Mouse (Mus musculus) heart, embryonic 16.5 days (tissue): ENCODE data around the gene Crybb2. TPM values are rescaled to one million over a fixed set of nuclear protein-coding genes. Genes with fewer than 3 reads are reported as not detected.
A peak's percentile ranks its signal among the peaks of the same experiment; 100 is the strongest.
"Not testable (repeated sequence)": the region's sequence is repeated elsewhere in the genome, so short reads cannot be mapped to it uniquely, and the experiment has no call there.

Experiments used
- ATAC-seq: fragments of 200-750 bp; cut with Nextera tagmentation; replicated peaks from 2 replicates; pipeline ENCODE4 v1.8.0; 2017; ENCODE audit warnings: moderate number of reproducible peaks; ENCODE audit not compliant: insufficient read depth, low FRiP score; ENCODE audit errors: extremely low read depth
- H3K27ac ChIP-seq: fragments of 300-500 bp; sonication (generic); 2 replicates; pipeline ENCODE4 v1.5.1; 2014; ENCODE audit warnings: mild to moderate bottlenecking, low read length, control low read depth, moderate library complexity
- H3K27me3 ChIP-seq: fragments of 300-500 bp; sonication (generic); 2 replicates; pipeline ENCODE4 v1.6.1; 2014; ENCODE audit warnings: low read length, mixed read lengths; ENCODE audit not compliant: control insufficient read depth, insufficient read depth
- H3K36me3 ChIP-seq: fragments of 300-500 bp; sonication (generic); 2 replicates; pipeline ENCODE4 v1.6.1; 2014; ENCODE audit not compliant: control insufficient read depth, insufficient read depth
- H3K4me1 ChIP-seq: fragments of 300-500 bp; sonication (generic); 2 replicates; pipeline ENCODE4 v1.6.1; 2014; ENCODE audit warnings: low read length, mixed read lengths; ENCODE audit not compliant: control insufficient read depth, insufficient read depth
- H3K4me2 ChIP-seq: fragments of 300-500 bp; sonication (generic); 2 replicates; pipeline ENCODE4 v1.6.1; 2014; ENCODE audit warnings: low read depth, mild to moderate bottlenecking, control low read depth, low read length
- H3K4me3 ChIP-seq: fragments of 300-500 bp; sonication (generic); 2 replicates; pipeline ENCODE4 v1.5.1; 2014; ENCODE audit warnings: mild to moderate bottlenecking, control low read depth, low read length
- H3K9ac ChIP-seq: fragments of 300-500 bp; sonication (generic); 2 replicates; pipeline ENCODE4 v1.6.1; 2014; ENCODE audit warnings: low read length, control low read depth
- H3K9me3 ChIP-seq: fragments of 300-500 bp; sonication (generic); replicated peaks from 2 replicates; pipeline ENCODE4 v1.6.1; 2016; ENCODE audit warnings: low read length; ENCODE audit not compliant: control insufficient read depth
- WGBS: fragments of 180-500 bp; shearing (Covaris S2); extraction: QIAGEN DNeasy Blood & Tissue Kit; methylation state at CpG from one replicate; pipeline ENCODE4 v1.1.7; 2014; 5-methylcytosine and 5-hydroxymethylcytosine counted together
- polyA plus RNA-seq: library from polyadenylated mRNA; unstranded; fragments of >200 nt; fragmentation: Nextera tagmentation; extraction: Ambion mirVana; gene quantifications from 2 replicates; pipeline ENCODE4 v1.2.1, GENCODE M21; 2015

Gene Crybb2
- polyA plus RNA-seq, 1 experiment from 2014 or later, result not detected

DNA sequence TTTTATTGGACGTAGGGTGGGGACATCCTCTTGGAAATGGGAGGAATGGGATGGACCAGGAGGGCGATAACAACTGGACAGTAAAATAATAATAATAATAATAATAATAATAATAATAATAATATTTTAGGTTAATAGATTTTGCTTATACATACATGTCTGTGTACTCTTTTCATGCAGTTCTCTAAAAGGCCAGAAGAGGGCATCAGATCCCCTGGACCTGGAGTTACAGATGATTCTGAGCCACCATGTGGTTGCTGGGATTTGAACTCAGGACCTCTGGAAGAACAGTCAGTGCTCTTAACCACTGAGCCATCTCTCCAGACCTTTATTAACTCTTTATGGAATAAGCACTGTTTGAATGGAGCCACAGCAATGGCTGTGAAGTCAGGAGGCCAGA lies 39.7 kb upstream of the Crybb2 start:
- H3K4me2 ChIP-seq, ATAC-seq, H3K27ac ChIP-seq, H3K9me3 ChIP-seq, H3K36me3 ChIP-seq, H3K9ac ChIP-seq, H3K27me3 ChIP-seq, H3K4me3 ChIP-seq: not testable (repeated sequence)
- H3K4me1 ChIP-seq, result peaks cover 67% of the 10 kb centered on the region
- whole genome bisulfite sequencing, result 90% methylated on average over 2 of the region's 2 CpGs

DNA sequence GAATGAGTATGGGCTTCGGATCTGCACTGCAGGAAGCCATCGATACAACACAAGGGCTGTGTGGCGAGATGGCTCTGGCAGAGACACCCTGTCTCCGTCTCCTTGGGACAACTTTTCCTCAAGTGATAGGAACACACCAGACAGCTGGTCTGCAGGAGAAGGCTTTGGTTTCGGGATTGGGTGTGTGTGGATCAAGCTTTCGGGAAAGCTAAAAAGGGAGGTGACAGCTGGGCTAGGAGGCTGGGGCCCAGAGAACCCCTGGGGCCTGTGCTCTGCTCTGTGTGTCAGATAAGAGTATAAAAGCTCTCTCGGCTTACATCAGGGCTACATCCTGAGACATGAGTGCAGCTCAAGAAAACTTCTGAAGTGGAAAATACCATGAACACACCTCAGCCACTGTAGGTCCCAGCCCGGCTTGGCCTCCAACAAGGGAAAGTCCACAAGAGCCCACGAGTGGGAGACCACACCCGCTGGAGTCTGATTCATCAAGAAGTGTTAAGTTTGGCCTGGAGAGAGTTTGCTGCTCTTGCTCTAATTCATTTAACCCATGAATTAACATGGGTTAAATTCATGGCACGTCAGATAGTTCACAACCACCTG lies 38.3 kb upstream of the Crybb2 start:
- Histone ChIP-seq H3K27ac (peak overlapping the region; percentile 83), H3K4me2 (no peak overlapping the region), H3K36me3 (no peaks in the 10 kb centered on the region), H3K4me1 (peaks cover 57% of the 10 kb centered on the region), H3K27me3 (no peaks in the 10 kb centered on the region), H3K9me3 (no peaks in the 10 kb centered on the region), H3K9ac (no peak overlapping the region), H3K4me3 (no peak overlapping the region)
- ATAC-seq, result peak; percentile 23; the same call in 1 of the 2 replicates
- WGBS, result 32% methylated on average over 11 of the region's 11 CpGs

GRCm38 (mm10) chr5:113107709-113108108 lies 37.8 kb upstream of the Crybb2 start:
- 0 out of 2 replicates have a peak, but pooled peaks have one; percentile 50 for ATAC-seq
- H3K4me1 ChIP-seq, result peaks cover 56% of the 10 kb centered on the region

GRCm38 (mm10) chr5:113106594-113106993 lies 36.7 kb upstream of the Crybb2 start:
- H3K4me1 ChIP-seq, result peaks cover 54% of the 10 kb centered on the region
- H3K36me3 ChIP-seq, result no peaks in the 10 kb centered on the region
- 62% methylated on average over 7 of the region's 7 CpGs for WGBS
- no peaks in the 10 kb centered on the region for H3K9me3 ChIP-seq
- no peak overlapping the region for H3K9ac ChIP-seq
- no peak overlapping the region for H3K4me2 ChIP-seq
- peak overlapping the region; percentile 83; the same call in 1 of the 2 replicates for H3K27ac ChIP-seq
- no peak overlapping the region for H3K4me3 ChIP-seq
- no peak for ATAC-seq
- no peaks in the 10 kb centered on the region for H3K27me3 ChIP-seq

More at GRCm38 (mm10) chr5:113107709-113108108, 37.8 kb upstream of the Crybb2 start:
- no peak overlapping the region for H3K4me3 ChIP-seq
- peak overlapping the region; percentile 9; the same call in 1 of the 2 replicates for H3K9ac ChIP-seq
- H3K36me3 ChIP-seq, result no peaks in the 10 kb centered on the region
- peak overlapping the region; percentile 83 for H3K27ac ChIP-seq
- no peaks in the 10 kb centered on the region for H3K27me3 ChIP-seq
- WGBS, result 38% methylated on average over 2 of the region's 3 CpGs
- no peak overlapping the region for H3K4me2 ChIP-seq
- no peaks in the 10 kb centered on the region for H3K9me3 ChIP-seq

- Histone ChIP-seq H3K9me3 (no peaks in the 10 kb centered on the region), H3K4me3 (no peak overlapping the region), H3K4me1 (peaks cover 43% of the 10 kb centered on the region), H3K27me3 (no peaks in the 10 kb centered on the region), H3K36me3 (peaks cover 2% of the 10 kb centered on the region; the same call in 1 of the 2 replicates), H3K9ac (no peak overlapping the region), H3K4me2 (no peak overlapping the region), H3K27ac (no peak overlapping the region)
- WGBS, result 86% methylated on average over 4 of the region's 4 CpGs
- no peak for ATAC-seq
Measured at GRCm38 (mm10) chr5:113105481-113105880, 35.6 kb upstream of the Crybb2 start.

GRCm38 (mm10) chr5:113105035-113105434 lies 35.1 kb upstream of the Crybb2 start:
- no peak overlapping the region for H3K9ac ChIP-seq
- no peak for ATAC-seq
- 80% methylated on average over 9 of the region's 9 CpGs for WGBS
- peaks cover 6% of the 10 kb centered on the region; the same call in 1 of the 2 replicates for H3K36me3 ChIP-seq
- no peaks in the 10 kb centered on the region for H3K27me3 ChIP-seq
- H3K9me3 ChIP-seq, result no peaks in the 10 kb centered on the region
- H3K4me3 ChIP-seq, result no peak overlapping the region
- peaks cover 40% of the 10 kb centered on the region for H3K4me1 ChIP-seq
- H3K4me2 ChIP-seq, result no peak overlapping the region
- H3K27ac ChIP-seq, result no peak overlapping the region

- WGBS, result 65% methylated on average over 7 of the region's 7 CpGs
- no peak for ATAC-seq
- Histone ChIP-seq H3K36me3 (peaks cover 6% of the 10 kb centered on the region; the same call in 1 of the 2 replicates), H3K9me3 (no peaks in the 10 kb centered on the region), H3K4me2 (no peak overlapping the region), H3K4me3 (no peak overlapping the region), H3K4me1 (peaks cover 27% of the 10 kb centered on the region), H3K27ac (no peak overlapping the region), H3K9ac (no peak overlapping the region), H3K27me3 (no peaks in the 10 kb centered on the region)
Measured at GRCm38 (mm10) chr5:113102455-113102854, 32.5 kb upstream of the Crybb2 start.

DNA sequence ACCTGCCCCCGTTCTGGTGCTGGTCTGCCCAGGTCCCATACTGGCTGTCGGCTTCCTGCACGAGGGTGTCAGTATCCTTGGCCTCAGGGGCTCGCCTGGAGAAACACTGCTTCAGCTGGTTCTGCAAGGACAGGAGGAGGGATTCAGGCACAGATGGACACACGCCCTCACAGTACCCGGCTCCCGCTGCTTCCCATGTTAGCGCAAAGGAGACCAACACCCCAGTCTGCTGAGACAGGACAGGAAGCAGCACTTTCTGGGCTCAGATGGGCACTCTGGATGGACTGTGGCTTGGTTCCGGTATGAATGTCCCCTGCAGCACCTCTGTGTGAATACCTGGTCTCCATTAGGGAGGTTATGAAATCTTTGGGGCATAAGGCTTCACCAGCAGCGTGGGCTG lies 31.5 kb upstream of the Crybb2 start:
- no peak overlapping the region for H3K4me2 ChIP-seq
- H3K4me1 ChIP-seq, result peaks cover 18% of the 10 kb centered on the region
- ATAC-seq, result no peak
- H3K9ac ChIP-seq, result no peak overlapping the region
- WGBS, result 86% methylated on average over 10 of the region's 10 CpGs
- H3K9me3 ChIP-seq, result no peaks in the 10 kb centered on the region
- 0 out of 2 replicates have a peak overlapping the region, but pooled peaks have one; percentile 8 for H3K27ac ChIP-seq
- no peak overlapping the region for H3K4me3 ChIP-seq
- no peaks in the 10 kb centered on the region for H3K27me3 ChIP-seq
- H3K36me3 ChIP-seq, result peaks cover 12% of the 10 kb centered on the region

- no peak overlapping the region for H3K4me3 ChIP-seq
- WGBS, result 80% methylated on average over 11 of the region's 11 CpGs
- H3K27ac ChIP-seq, result no peak overlapping the region
- H3K9me3 ChIP-seq, result no peaks in the 10 kb centered on the region
- no peak overlapping the region for H3K4me2 ChIP-seq
- peaks cover 16% of the 10 kb centered on the region for H3K36me3 ChIP-seq
- H3K9ac ChIP-seq, result no peak overlapping the region
- no peak for ATAC-seq
- H3K27me3 ChIP-seq, result no peaks in the 10 kb centered on the region
- H3K4me1 ChIP-seq, result peaks cover 18% of the 10 kb centered on the region
Measured at GRCm38 (mm10) chr5:113100422-113100821, 30.5 kb upstream of the Crybb2 start.
